Mouse (Mus musculus) heart, postnatal 0 days (tissue): Measurements from ENCODE around the gene Metrnl.

ENCODE experiments used
- CTCF ChIP-seq: IDR thresholded peaks from 2 replicates; pipeline ENCODE4 v1.5.1; 2016; ENCODE audit warnings: antibody characterized with exemption, control low read depth, low read depth
- EP300 ChIP-seq: IDR thresholded peaks from 2 replicates; pipeline ENCODE4 v1.6.1; 2016; ENCODE audit warnings: antibody characterized with exemption, low read depth

- peak; percentile 57 for TF ChIP-seq CTCF
- TF ChIP-seq EP300: no peak
Measured at GRCm38 (mm10) chr11:121652547-121653305, 48.6 kb upstream of the Metrnl start.
